Comparison of ENCODE assay signal across 8 mouse cellular contexts in the genomic region with DNA sequence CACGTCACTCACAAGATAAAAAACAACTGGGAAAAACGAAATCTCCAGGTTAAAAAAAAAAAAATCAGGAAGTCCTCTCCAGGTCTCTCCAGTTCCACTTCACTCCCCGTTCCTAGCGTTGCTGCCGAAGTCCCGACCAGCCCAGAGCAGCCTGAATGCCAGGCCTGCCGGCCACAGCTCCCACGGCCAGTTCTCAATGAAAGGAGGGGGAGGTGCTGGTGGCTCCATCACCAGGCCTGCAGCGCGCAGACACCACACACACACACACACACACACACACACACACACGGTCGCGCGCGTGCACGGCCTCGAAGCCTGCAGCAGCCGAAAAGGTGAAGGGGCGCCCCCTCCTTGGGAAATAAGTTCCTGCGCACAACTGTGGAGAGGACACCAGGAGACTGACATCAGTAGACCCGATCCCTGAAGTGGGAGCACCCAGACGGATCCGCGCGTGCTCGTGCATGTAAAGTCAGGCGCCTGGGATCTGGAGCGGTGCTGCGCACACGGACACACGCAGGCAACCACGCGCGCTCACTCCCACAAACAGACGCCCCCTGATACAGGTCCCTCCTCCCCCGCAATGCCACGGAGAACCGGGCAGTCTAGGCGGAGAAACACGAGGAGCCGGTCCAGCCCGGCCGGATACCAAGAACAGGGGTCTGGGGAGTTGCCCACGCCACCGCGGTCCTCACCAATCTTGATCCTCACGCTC. TPM values are rescaled to one million over a fixed set of nuclear protein-coding genes. Genes with fewer than 3 reads are reported as not detected.
A peak's percentile ranks its signal among the peaks of the same experiment; 100 is the strongest.
DNase-seq lines count a peak whose midpoint lies in the region; ATAC-seq and TF ChIP-seq lines count a peak whose summit lies in the region.

No protein-coding gene starts in this region.

- peak; percentile 58 for ATAC-seq in embryonic facial prominence, embryonic 12.5 days (ENCODE audit: insufficient number of reproducible peaks, insufficient read depth, low FRiP score, low TSS enrichment)
- peak; percentile 34 for ATAC-seq in heart, embryonic 12.5 days (ENCODE audit: insufficient number of reproducible peaks, low FRiP score)
- peak; percentile 62 for ATAC-seq in kidney, postnatal 0 days (replicated peaks; ENCODE audit: low FRiP score, low read depth)
- ATAC-seq in liver, embryonic 12.5 days = peak; percentile 17

- H3K9ac ChIP-seq in embryonic facial prominence, embryonic 12.5 days = peak overlapping the region; percentile 64
- peak overlapping the region; percentile 81 for H3K9ac ChIP-seq in heart, embryonic 12.5 days
- H3K9ac ChIP-seq in kidney, postnatal 0 days (ENCODE audit: low read depth, low read length) = peak overlapping the region; percentile 60
- H3K9ac ChIP-seq in liver, embryonic 12.5 days = peak overlapping the region; percentile 80

- under 1% methylated on average over 47 of the region's 47 CpGs for WGBS in embryonic facial prominence, embryonic 12.5 days
- under 1% methylated on average over 47 of the region's 47 CpGs for WGBS in heart, embryonic 12.5 days
- under 1% methylated on average over 47 of the region's 47 CpGs for WGBS in kidney, postnatal 0 days
- under 1% methylated on average over 47 of the region's 47 CpGs for WGBS in liver, embryonic 12.5 days (ENCODE audit: insufficient replicate concordance)

- H3K27ac ChIP-seq in embryonic facial prominence, embryonic 12.5 days = peak overlapping the region; percentile 76
- H3K27ac ChIP-seq in heart, embryonic 12.5 days (ENCODE audit: poor library complexity, severe bottlenecking) = peak overlapping the region; percentile 87
- H3K27ac ChIP-seq in kidney, postnatal 0 days = peak overlapping the region; percentile 83
- H3K27ac ChIP-seq in liver, embryonic 12.5 days = peak overlapping the region; percentile 77

- H3K4me2 ChIP-seq in embryonic facial prominence, embryonic 12.5 days (replicated peaks) = peak overlapping the region; percentile 86
- peak overlapping the region; percentile 90 for H3K4me2 ChIP-seq in heart, embryonic 12.5 days
- H3K4me2 ChIP-seq in kidney, postnatal 0 days (ENCODE audit: low read length) = peak overlapping the region; percentile 77
- H3K4me2 ChIP-seq in liver, embryonic 12.5 days = peak overlapping the region; percentile 99
- H3K4me2 ChIP-seq in myocyte (ENCODE audit: low read depth) = peak overlapping the region; percentile 95

- H3K4me1 ChIP-seq in embryonic facial prominence, embryonic 12.5 days = peaks cover 18% of the 10 kb centered on the region
- H3K4me1 ChIP-seq in heart, embryonic 12.5 days (replicated peaks) = peaks cover 52% of the 10 kb centered on the region
- peaks cover 17% of the 10 kb centered on the region; the same call in 1 of the 2 replicates for H3K4me1 ChIP-seq in kidney, postnatal 0 days (replicated peaks; ENCODE audit: insufficient read depth, low read length)
- peaks cover 62% of the 10 kb centered on the region for H3K4me1 ChIP-seq in liver, embryonic 12.5 days

- DNase-seq in A20 (ENCODE audit: low read depth, low spot score) = peak; percentile 81
- DNase-seq in adrenal gland, postnatal 36 days = peak; percentile 64 to 75
- DNase-seq in kidney, postnatal 0 days (ENCODE audit: low spot score) = peak; percentile 77
- DNase-seq in splenic B cell, adult 2 months (ENCODE audit: low read depth, low spot score) = peak; percentile 73

- peaks cover 43% of the 10 kb centered on the region for H3K79me2 ChIP-seq in myocyte (ENCODE audit: control insufficient read depth, insufficient read depth)

- no peaks in the 10 kb centered on the region for H3K9me3 ChIP-seq in embryonic facial prominence, embryonic 12.5 days
- no peaks in the 10 kb centered on the region for H3K9me3 ChIP-seq in heart, embryonic 12.5 days (replicated peaks)
- no peaks in the 10 kb centered on the region for H3K9me3 ChIP-seq in kidney, postnatal 0 days (replicated peaks; ENCODE audit: low read length)
- no peaks in the 10 kb centered on the region for H3K9me3 ChIP-seq in liver, embryonic 12.5 days (replicated peaks)

- peak overlapping the region; percentile 77 for H3K4me3 ChIP-seq in embryonic facial prominence, embryonic 12.5 days
- peak overlapping the region; percentile 72 for H3K4me3 ChIP-seq in heart, embryonic 12.5 days
- peak overlapping the region; percentile 71 for H3K4me3 ChIP-seq in kidney, postnatal 0 days (replicated peaks; ENCODE audit: low read depth, low read length)
- H3K4me3 ChIP-seq in liver, embryonic 12.5 days = peak overlapping the region; percentile 76
- H3K4me3 ChIP-seq in myocyte = peak overlapping the region; percentile 70

- TF ChIP-seq POLR2A in myocyte (IDR thresholded peaks at IDR 0.05; ENCODE audit: insufficient read length, low read depth) = no peak

- H3K36me3 ChIP-seq in embryonic facial prominence, embryonic 12.5 days = no peaks in the 10 kb centered on the region
- H3K36me3 ChIP-seq in heart, embryonic 12.5 days = no peaks in the 10 kb centered on the region
- H3K36me3 ChIP-seq in kidney, postnatal 0 days (ENCODE audit: insufficient read depth, low read length) = no peaks in the 10 kb centered on the region
- no peaks in the 10 kb centered on the region for H3K36me3 ChIP-seq in liver, embryonic 12.5 days
- H3K36me3 ChIP-seq in myocyte (ENCODE audit: control insufficient read depth, insufficient read depth) = no peaks in the 10 kb centered on the region
- H3K36me3 ChIP-seq in splenic B cell, adult 2 months (ENCODE audit: control insufficient read depth, insufficient read depth, low read length, poor library complexity, severe bottlenecking) = no peaks in the 10 kb centered on the region

- peaks cover 12% of the 10 kb centered on the region; the same call in 1 of the 2 replicates for H3K27me3 ChIP-seq in embryonic facial prominence, embryonic 12.5 days
- H3K27me3 ChIP-seq in heart, embryonic 12.5 days (replicated peaks) = peaks cover 6% of the 10 kb centered on the region; the same call in 1 of the 2 replicates
- H3K27me3 ChIP-seq in kidney, postnatal 0 days (ENCODE audit: insufficient read depth, low read length) = no peaks in the 10 kb centered on the region
- peaks cover 8% of the 10 kb centered on the region; the same call in 1 of the 2 replicates for H3K27me3 ChIP-seq in liver, embryonic 12.5 days (replicated peaks)
- H3K27me3 ChIP-seq in myocyte (ENCODE audit: control insufficient read depth, insufficient read depth, insufficient read length) = no peaks in the 10 kb centered on the region
- no peaks in the 10 kb centered on the region for H3K27me3 ChIP-seq in splenic B cell, adult 2 months (ENCODE audit: control insufficient read depth, insufficient read depth, low read length, poor library complexity, severe bottlenecking)

- 0 out of 2 replicates have a peak, but pooled peaks have one; percentile 23 for TF ChIP-seq CTCF in kidney, postnatal 0 days (IDR thresholded peaks at IDR 0.05; ENCODE audit: low read depth)

- peak overlapping the region; percentile 39 for H3ac ChIP-seq in myocyte (ENCODE audit: control insufficient read depth, insufficient read length)

TF ChIP-seq in myocyte, 11 proteins besides CTCF, POLR2A, EP300 and RAD21:
- TF ChIP-seq CEBPB (IDR thresholded peaks at IDR 0.05; ENCODE audit: insufficient read depth, poor library complexity, severe bottlenecking) (no peak), TCF12 (IDR thresholded peaks at IDR 0.05; ENCODE audit: insufficient read depth, poor library complexity, severe bottlenecking) (no peak), MYOG (IDR thresholded peaks at IDR 0.05; ENCODE audit: control insufficient read depth in 1 of 3, insufficient read depth in 1 of 3, insufficient read length in 2 of 3, low read depth in 2 of 3) (peak in 2 of 3 experiments; percentile 58 to 61), MAX (IDR thresholded peaks at IDR 0.05; ENCODE audit: low read depth) (no peak), REST (IDR thresholded peaks at IDR 0.05; ENCODE audit: insufficient read depth, insufficient read length) (no peak), MYOD1 (IDR thresholded peaks at IDR 0.05; ENCODE audit: control insufficient read depth in 1 of 3, insufficient read length in 2 of 3, low read depth in 2 of 3) (peak in 2 of 3 experiments; percentile 21 to 75), POLR2AphosphoS2 (IDR thresholded peaks at IDR 0.05; ENCODE audit: insufficient read length, low read depth) (peak; percentile 42), USF1 (IDR thresholded peaks at IDR 0.05; ENCODE audit: low read depth) (no peak), TCF3 (IDR thresholded peaks at IDR 0.05; ENCODE audit: insufficient read length, low read depth) (peak; percentile 8), E2F4 (IDR thresholded peaks at IDR 0.05; ENCODE audit: insufficient read depth) (no peak), SRF (IDR thresholded peaks at IDR 0.05; ENCODE audit: control insufficient read depth, insufficient read length, low read depth) (no peak)

RNA-seq across cellular contexts. Expression of a gene that starts 0.5 kb away (rescaled TPM):
- 10 to 100 TPM; 34.5 to 64.0 TPM for total RNA-seq in adrenal gland, postnatal 36 days (2021)
- 26.1 and 26.3 TPM in 2 replicates for polyA plus RNA-seq in embryonic facial prominence, embryonic 12.5 days (2016; fragmentation: Nextera tagmentation; extraction: Ambion mirVana)
- 35.1 and 41.5 TPM in 2 replicates for polyA plus RNA-seq in heart, embryonic 12.5 days (2016; fragmentation: Nextera tagmentation; extraction: Ambion mirVana)
- 14.0 and 15.6 TPM in 2 replicates for polyA plus RNA-seq in kidney, postnatal 0 days (2015; fragmentation: Nextera tagmentation; extraction: Ambion mirVana)
- 29.2 and 30.8 TPM in 2 replicates for polyA plus RNA-seq in liver, embryonic 12.5 days (2016; fragmentation: Nextera tagmentation; extraction: Ambion mirVana)
- 39.6 TPM for polyA plus RNA-seq in myocyte (2012; fragmentation: generic; extraction: Trizol)

RNA-seq across cellular contexts. Expression of a gene that starts 28.8 kb away (rescaled TPM):
- total RNA-seq in adrenal gland, postnatal 36 days (2021) = under 1 TPM in 1 of 2 experiments, not detected in 1; 0.20 TPM
- polyA plus RNA-seq in embryonic facial prominence, embryonic 12.5 days (2016; fragmentation: Nextera tagmentation; extraction: Ambion mirVana) = 0.25 and 0.35 TPM in 2 replicates
- polyA plus RNA-seq in heart, embryonic 12.5 days (2016; fragmentation: Nextera tagmentation; extraction: Ambion mirVana) = 0.26 TPM in 1 of 2 replicates, not detected in the other
- polyA plus RNA-seq in kidney, postnatal 0 days (2015; fragmentation: Nextera tagmentation; extraction: Ambion mirVana) = not detected in 2 replicates
- not detected in 2 replicates for polyA plus RNA-seq in liver, embryonic 12.5 days (2016; fragmentation: Nextera tagmentation; extraction: Ambion mirVana)
- 0.02 TPM for polyA plus RNA-seq in myocyte (2012; fragmentation: generic; extraction: Trizol)

Comparison
In these comparisons a context has a peak if more than half of its experiments do, and no peak if none do; other contexts are left out.
1. Peak in every context shown above with its lines: DNase-seq, ATAC-seq, H3K4me3 ChIP-seq and H3K27ac ChIP-seq.